Mouse (Mus musculus) hematopoietic stem cell, adult 5-6 weeks (primary cell): ENCODE measurements around the gene Omt2a. TPM values are rescaled to one million over a fixed set of nuclear protein-coding genes. Genes with fewer than 3 reads are reported as not detected.
A peak's percentile ranks its signal among the peaks of the same experiment; 100 is the strongest.
"Not testable (repeated sequence)": the region's sequence is repeated elsewhere in the genome, so short reads cannot be mapped to it uniquely, and the experiment has no call there.

Source experiments
- ATAC-seq, 2 experiments: fragments of 125-278 bp in 1 of 2; replicated peaks in 1 of 2; 2 replicates each; pipeline ENCODE4 v1.8.0; 2016 to 2017; ENCODE audit warnings: inconsistent platforms in 2 of 2, mild to moderate bottlenecking in 2 of 2, moderate number of reproducible peaks in 2 of 2, low read depth in 1 of 2, moderate TSS enrichment in 1 of 2; ENCODE audit not compliant: low FRiP score in 2 of 2, poor library complexity in 2 of 2, severe bottlenecking in 2 of 2, insufficient read depth in 1 of 2, low TSS enrichment in 1 of 2
- total RNA-seq: library from RNA; stranded (forward); fragments of 172-1452, 232-1000 nt; gene quantifications from 2 replicates; pipeline ENCODE4 v1.2.3, GENCODE M21; 2017

Omt2a gene
- not detected in 2 replicates for total RNA-seq

DNA sequence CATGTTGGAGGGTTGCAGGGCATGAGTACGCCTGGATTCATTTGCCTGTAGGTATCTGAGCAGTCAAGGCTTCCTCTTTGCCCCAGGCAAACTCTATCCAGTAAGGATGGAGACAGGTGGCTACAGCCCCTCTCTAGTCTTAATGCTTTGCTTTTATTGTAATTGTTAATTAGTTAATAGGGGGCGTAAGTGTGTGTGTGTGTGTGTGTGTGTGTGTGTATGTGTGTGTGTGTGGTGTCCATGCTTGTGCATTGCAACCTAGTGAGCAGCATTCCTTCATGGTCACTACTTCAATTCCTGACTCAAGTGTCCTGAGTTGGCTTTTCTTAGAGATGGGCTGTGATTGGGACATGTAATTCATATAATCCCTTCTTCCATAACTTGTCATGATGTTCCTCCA is at the start of gene Omt2a:
Gene Omt2a (minus strand): TSS at position 101 of the 400 bp plus-strand sequence.
- ATAC-seq: no peak

DNA sequence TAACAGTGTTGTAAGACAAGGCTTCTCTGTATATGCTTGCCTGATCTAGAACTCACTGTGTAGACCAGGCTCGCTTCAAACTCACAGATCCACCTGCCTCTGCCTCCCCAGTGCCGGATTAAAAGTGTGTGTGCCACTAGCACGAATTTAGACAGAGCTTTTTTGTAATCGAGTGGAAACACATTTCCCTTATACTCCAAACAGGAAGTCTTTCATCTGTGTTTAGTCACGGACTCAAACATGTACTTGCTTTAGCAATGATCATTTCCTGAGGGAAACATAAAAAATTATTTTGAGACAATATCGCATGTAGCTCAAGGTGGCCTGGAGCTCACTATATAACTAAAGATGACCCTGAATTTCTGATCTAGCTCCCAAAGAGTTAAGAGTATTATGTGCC is 48.8 kb upstream of the Omt2a start:
- peak; percentile 72 to 82 for ATAC-seq

DNA sequence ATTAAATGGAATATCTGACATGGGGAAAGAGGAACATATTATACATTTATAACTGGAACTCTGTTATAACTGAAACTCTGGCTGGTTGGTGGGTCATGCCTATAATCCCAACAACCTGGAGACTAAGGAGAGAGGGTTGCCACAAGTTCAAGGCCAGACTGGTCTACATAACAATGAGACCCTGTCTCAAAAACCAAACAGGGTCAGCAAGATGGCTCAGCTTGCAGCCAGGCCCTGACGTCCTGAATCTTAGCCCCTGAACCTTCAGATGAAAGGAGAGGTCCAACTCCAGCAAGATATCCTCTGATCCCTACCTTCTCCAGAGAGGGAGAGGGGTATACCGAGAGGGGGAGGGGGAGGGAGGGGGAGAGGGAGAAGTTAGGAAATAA is 45.9 kb upstream of the Omt2a start:
- ATAC-seq: no peak

DNA sequence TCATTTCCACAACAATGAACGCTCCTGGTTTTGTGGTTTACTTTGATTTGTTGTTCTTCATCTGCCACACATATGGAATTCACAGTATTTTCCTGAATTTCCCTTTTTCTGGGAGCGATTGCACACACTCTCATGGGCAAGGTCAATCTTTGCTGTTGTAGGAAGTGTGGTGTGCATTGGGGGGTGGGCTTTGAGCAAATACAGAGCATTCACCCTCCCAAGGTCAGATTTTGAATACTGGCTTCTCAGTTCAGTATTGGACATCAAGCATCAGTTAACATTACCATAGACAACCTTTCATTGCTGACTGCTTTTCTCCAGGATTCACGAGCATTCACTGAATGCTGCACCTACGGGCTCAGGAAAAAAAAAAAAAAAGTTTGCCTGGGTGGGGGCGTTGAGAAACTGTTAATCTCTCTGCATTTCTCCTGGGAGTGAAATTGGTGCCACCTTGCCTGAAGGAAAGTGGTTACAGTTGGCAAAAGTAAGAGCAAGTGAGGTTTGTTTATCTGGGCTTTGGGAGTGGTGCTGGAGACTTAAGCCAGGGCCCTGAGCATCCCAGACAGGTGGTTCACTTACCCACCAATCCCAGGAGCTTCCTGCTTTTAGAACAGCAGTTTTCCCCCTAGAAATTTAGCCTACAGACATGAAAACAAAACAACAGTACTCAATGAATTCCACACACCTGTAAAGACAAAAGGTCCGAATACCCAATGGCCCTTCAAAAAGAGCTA is 45.3 kb upstream of the Omt2a start:
- ATAC-seq: no peak

DNA sequence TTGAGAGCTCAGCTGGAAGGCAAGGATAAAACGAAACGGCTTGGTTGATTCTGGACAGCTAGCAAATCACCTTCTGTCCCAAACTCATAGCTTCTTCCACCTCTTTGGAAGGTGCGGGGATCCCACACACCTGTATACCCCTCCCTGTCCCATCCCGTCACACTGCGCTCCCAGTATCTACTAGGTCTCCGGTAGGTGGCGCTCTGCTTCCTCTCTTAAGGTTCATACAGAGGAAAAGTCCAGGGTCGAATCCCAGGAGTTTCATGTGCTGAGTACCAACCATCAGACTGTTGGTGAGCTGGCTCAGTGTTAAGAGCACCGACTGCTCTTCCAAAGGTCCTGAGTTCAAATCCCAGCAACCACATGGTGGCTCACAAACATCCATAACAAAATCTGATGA is 43.5 kb upstream of the Omt2a start:
- peak; percentile 32 to 51; a peak in 3 of 4 replicates for ATAC-seq

DNA sequence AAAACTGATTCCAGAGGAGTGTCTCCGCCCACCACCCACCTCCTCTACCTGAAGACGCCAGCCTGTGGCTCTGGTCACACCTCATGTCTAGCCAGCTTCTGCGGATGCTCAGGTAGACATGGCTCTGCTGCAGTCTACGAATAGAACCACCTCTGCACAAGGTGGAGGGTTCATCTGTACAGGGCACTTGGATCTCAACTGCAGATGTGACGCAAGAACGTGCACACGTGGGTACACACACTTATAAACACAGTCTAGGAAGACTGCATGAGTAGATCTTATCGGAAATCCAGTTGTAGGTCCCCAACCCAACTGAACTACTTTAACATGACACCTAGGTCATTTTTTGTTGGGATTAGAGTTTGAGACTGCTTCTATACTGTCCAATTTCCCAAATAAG is 41.0 kb upstream of the Omt2a start, which contains the start of gene Gsta2:
Gene Gsta2 (minus strand): TSS at position 178 of the 400 bp plus-strand sequence.
- ATAC-seq: no peak

DNA sequence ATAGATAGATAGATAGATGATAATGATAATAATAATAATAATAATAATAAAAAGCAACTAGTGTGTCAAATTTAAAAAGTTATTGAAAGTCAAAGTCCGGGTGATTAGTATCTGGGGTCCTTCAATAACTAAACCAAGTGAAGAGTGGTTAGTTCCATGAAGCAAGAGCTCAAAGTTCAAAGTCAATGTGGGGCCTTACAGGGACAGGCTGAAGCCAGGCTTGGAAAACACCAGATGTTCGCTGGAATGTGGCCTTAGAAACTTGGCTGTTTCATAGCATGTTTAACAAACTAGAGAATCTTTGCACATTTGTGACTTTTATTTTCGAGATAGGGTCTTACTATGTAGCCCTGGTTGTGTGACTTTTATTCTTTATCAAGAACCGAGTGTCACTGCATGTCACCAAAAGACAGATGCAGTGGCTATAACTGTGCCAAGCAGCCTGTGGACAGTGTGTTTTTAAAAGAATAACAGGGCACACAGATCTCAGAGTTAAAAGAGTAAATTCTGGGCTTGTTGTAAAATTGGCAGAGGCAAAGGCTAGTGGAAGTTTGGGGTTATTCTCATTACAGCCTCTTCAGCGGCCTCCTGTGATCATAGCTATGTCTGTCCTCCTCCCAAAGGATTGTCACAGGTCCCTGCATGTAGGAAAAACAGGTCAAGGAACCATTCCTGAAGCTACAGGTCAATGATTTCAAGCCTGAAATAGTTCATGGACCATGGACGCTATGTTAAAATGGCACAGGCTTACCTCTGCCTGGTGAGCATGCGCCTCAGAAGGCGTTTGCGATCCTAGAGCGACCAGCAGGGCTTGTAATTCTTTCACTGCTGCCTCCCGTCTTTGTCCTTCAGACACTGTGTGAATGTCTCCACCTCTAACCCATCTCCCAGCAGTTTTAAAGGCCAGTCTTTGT is 40.3 kb upstream of the Omt2a start:
- no peak for ATAC-seq

DNA sequence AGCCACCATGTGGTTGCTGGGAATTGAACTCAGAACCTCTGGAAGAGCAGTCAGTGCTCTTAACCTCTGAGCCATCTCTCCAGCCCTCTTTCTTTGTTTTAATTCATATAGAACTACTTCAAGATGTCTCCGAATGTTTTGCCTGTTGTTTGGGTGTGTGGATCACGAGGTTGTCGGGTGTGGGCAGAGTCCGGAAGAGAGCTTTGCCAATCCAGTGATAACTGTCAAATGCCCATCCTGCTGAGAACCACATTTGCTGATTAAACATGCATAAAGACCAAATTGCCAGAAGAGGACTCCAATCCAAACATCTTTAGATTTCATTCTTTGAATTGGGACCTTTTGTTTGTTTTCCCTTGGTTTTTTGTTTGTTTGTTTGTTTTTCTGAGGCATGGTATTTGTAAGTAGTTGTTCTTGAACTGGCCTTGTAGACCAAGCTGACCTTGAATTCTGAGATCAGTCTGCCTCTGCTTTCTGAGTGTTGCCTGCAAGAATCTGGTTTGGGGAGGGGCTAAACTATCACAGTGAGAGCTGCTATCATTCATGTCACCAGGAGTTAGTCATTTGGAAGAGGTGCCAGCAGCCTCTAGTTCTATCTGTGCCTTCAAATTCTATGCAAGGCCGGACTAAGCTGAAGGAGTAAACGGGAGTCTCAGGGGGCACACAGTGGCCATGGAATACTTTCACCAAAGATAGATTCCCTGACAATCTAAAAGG is 37.1 kb upstream of the Omt2a start:
- ATAC-seq: no peak

DNA sequence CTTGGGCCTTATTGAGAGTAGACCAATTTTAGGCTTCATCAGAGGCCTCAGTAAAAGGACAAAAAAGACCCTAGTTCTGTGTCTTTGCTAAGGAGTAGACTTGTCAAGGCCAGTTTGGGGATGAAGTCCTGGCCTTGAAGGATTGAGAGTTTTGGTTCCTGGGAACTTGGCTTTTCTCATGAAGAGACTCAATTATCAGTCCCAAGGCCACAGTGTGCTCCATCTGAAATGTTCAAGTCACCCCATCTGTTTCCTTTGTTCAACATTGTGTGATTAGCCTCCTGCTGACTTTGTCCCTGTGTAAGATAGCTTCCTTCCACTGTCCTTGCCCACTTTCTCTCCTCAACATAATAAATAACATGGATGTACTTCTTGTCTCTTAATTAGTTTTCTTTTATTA is 35.4 kb upstream of the Omt2a start:
- ATAC-seq: not testable (repeated sequence)

DNA sequence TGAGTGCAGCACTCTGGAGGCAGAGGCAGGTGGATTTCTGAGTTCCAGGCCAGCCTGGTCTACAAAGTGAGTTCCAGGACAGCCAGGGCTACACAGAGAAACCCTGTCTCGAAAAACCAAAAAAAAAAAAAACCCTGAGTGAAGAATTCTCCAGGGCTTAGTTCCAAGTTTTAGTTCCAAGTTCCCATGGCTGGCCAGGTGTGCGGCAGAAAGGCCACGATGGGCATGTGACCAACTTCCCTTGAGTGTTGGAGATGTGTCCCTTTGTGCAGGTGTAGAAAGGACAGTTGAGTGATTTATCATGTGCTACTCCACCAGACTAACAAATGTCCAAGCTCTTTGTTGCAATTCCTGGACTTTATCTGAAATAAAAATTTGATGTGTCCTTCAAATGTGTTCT is 34.5 kb upstream of the Omt2a start:
- ATAC-seq: not testable (repeated sequence)

DNA sequence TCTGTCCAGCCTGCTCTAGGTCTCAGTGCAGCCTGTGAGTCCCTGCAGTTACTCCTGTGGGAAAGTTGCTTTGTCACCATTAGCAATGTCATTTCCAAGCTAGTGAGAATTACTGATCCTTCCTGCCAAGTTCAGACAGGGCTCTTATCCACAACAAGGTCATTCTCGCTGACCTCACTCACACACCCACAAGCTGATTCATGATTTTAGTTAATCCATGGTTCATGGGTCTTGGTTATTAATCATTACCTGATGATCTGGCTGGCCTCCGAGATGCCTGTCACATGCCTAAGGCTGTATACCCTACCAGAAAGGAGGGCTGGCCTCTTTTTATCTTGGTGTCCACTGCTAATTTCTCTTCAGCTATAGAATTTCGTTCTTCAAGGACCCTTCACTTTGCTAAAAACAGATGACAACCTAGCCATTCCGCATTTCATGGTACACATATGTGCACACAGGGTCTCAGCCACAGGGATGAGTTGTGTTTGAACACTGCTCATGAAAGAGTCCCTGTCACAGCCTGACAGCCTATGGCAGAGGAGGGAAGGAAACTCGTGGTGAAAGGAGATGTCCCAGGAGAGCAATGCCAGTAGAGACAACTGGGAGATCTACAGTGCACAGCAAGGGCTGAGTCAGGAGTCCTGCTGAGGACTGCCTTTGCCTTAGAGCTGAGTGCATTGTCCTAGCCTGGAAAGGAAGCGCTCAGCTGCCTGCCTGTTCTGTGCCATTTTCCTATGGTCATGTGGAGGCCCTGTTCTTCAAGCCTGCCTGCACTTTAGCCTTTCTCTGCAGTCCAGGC is 33.8 kb upstream of the Omt2a start:
- not testable (repeated sequence) for ATAC-seq

DNA sequence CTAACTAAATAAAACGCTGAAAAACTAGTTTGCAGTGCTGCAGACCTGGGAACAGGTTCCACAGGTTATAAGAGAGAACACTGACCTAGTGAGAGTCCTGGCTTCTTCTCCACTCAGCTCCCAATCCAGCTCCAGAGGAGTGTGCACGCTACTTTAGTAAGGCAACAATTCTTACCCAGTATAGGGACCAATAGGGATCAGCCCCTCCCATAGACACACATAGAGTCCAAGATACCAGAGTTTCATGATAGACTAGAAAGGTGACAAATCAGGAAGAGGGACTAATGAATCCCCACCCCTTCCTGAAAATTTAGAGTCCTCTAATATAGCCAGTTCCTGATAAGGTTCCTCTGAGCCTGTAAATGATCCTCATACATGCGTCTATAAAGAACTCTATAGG is 32.4 kb upstream of the Omt2a start:
- no peak for ATAC-seq

DNA sequence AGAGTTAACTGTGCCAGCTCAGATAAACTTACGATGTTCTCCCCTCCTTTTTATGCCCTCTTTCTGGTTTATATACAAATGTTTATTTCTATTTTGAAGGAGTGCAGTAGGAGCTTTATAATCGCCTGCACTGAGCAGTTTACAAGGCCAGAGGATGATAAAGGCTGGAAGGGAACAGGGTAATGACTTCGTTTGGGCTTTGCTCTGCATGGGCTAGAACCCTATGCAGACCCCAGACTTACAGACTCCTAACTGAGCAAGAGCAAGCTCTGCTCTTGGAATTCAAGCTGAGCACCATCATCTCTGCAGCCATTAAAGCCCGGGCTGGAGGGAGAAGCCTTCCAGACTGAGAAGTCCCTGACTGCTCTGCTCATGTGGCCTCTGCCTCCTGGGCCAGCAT is 30.6 kb upstream of the Omt2a start:
- not testable (repeated sequence) for ATAC-seq

DNA sequence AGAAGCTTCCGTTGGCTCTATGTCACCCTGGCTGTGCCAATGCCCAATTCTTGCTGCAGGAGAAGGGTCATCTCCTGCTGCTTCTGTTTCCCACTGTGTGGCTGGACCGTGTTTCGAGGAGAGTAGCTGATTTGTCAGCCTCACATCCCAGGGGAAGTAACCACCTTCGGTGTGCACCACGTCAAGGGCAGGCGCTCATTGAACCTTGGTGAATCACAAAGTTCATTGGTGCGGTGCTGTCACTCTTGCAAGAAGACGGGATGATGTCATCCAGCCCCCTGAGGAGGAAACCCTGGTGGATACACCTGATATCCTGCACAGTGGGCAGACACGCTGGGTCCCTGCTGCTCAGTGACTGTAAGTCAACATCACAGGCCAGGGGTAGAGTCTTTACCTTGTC is 28.5 kb upstream of the Omt2a start:
- not testable (repeated sequence) for ATAC-seq

DNA sequence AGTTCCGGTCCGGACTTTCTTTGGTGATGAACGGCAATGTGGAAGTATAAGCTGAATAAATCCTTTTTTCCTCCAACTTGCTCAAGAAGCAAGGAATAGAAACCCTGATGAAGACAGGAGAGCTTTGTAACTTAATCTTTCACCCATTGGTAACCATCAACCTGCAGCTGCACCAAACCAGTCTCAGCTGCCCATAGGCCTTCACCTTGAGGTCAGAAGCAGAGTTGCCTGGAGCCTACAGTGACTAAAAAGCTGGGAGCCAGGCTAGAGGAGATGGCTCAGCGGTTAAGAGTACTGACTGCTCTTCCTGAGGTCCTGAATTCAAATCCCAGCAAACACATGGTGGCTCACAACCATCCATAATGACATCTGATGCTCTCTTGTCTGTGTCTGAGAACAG is 27.9 kb upstream of the Omt2a start:
- not testable (repeated sequence) for ATAC-seq

DNA sequence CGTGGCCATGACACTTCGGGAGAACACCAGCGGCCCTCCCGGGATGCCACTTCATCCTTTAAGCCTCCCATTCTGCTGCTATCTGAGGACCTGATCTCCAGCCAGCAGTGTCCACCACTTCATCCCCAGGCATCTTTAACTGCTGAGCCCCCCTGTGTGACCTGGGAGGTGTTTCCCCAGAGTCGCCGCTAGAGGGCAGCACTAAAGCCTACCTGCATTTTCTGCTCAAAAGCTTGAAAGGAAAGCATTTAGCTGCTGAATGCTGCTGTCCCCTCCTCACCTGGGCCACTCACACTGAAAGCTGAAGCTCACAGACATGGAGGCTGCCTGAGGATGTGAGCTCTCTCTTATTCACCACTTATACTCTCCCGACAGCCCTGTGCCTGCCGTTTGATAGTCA is 25.7 kb upstream of the Omt2a start:
- peak; percentile 60 to 69; a peak in 3 of 4 replicates for ATAC-seq

DNA sequence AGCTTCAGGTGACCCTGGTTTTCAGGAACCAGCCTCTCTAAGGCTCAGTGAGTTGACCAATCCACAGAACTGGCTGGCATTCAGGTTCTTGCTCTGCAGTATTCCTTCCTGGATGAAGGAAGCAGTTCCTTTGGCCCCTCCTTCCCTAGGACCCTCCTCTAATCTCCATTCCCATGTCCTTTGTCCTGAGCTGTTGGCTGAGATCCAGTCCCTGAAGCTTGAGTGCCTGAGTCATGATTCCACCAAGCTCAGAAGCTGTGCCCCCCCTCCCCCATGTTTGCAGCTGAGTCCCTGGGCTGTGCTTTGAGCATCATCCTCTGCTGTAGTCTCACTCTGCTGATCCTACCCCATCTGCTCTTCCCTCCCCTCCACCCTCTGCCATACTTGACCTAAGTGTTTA is 22.5 kb upstream of the Omt2a start:
- ATAC-seq: not testable (repeated sequence)
